Mouse (Mus musculus) heart, adult 9 months (tissue): ENCODE data around the gene Dthd1.

ENCODE experiments used
- DNase-seq, 2 experiments: peaks; one replicate each; pipeline ENCODE4 v3.0.0; 2022; ENCODE audit warnings: low spot score in 2 of 2

The Dthd1 gene

DNA sequence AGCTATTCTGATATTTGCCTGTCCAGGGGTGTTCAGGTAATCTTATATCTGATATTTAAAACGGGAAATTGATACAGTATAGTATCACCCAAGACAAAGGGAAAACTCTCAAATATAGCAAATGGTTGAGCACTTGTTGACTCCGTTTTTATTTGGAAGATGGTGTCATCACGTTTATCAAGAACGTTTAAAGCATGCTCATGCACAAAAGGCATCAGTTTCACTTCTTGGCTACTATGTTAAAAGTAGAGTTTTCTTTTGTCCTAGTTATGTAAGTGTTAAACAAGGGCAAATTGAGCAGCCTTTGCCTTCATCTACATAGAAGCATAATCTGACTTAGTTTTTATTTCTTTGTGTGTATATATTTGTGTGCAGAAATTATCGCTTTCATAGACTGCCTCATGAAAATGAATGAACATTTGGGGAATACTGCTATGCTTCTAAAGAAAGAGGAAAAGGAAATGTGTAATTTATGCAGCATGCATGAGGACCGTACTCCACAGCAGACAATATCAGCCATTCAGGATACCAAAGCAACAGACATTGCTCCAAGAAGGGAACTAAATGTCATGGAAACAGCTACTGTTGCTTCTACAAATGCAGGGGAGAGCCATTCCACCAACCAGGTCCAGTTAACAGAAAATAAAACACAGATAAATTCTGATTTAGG, at the start of gene Dthd1:
TSS of gene Dthd1 (plus strand) at position 422 of the 670 bp plus-strand sequence.
- DNase-seq = no peak

DNA sequence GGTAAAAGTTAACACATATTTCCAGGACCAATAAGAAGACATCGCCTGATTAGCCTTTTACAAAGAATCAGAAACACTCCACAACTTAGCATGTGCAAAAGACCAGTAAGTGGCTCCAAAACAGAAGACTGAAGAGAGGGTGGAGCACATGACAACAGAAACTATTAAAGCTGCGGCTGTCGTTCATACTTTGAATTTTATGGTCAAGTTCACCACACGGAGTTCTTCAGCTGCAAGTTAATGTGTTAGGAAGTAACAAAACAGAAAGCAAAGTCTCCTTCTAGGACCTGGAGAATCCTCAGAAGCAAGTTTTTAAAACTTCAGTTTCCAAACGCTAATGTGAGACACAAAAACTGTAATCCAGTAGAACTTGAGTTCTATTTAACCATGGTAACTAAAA, 49.5 kb upstream of the Dthd1 start:
- no peak for DNase-seq

DNA sequence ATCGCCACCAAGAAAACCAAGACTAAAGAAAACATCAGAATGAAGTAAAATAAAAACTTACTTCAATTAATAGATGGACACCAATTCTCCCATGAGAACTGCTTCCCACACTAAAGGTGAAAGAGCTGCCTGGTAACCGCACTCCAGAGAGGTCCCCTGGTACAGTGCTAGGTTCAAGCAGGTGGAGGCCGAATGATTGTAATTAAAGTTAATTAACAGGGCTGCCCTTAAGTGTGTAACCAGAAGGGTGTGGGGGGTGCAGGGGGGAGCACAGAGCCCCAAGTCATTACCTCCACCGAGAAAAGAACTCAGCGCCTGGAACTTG, 48.2 kb upstream of the Dthd1 start:
- DNase-seq = no peak

DNA sequence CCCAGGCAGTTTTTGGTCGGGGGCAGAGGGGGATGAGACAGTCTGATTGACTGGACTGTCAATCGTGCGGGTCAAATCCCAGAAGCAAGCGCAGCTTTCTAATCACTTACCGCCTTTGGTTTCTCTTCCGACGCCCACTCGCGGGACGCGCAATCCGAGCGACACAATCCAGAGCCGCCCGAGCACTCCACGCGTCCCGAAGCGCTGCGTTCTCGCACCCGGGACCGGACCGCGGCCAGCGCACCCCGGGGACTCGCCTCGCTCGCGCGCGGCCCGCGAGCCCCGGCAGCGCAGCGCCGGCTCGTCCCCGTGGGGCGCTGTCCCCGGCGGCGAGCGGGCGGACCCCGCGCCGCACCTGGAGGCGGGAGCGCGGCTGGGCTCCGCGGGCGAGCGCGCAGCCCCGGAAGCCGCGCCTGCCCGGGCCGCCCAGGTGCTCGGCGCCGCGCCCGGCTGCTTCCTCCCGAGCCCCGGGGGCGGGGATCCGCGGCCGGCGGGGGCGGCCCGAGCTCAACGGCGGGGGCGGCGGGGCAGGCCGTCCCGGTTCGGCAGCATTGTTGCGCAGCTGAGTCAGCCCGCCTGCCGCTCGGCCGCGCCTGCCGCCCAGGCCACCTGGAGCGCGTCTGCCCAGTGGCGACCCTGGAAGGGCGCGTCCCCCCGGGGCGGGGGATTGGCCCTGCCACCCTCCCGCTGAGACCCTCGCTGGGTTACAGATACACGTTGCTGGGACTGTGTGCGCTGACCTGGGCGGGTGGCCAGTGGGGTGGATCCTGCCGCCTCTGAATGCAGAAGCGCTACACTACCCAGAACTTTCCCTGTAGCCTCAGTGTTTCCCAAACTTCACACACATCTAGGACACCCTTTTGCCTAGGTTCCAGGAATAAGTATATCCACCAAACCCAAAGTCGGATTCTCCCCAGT, 47.6 kb upstream of the Dthd1 start, which contains the start of gene Arap2:
TSS of gene Arap2 (minus strand) at position 376 of the 918 bp plus-strand sequence.
- DNase-seq = peak; percentile 65 to 71

DNA sequence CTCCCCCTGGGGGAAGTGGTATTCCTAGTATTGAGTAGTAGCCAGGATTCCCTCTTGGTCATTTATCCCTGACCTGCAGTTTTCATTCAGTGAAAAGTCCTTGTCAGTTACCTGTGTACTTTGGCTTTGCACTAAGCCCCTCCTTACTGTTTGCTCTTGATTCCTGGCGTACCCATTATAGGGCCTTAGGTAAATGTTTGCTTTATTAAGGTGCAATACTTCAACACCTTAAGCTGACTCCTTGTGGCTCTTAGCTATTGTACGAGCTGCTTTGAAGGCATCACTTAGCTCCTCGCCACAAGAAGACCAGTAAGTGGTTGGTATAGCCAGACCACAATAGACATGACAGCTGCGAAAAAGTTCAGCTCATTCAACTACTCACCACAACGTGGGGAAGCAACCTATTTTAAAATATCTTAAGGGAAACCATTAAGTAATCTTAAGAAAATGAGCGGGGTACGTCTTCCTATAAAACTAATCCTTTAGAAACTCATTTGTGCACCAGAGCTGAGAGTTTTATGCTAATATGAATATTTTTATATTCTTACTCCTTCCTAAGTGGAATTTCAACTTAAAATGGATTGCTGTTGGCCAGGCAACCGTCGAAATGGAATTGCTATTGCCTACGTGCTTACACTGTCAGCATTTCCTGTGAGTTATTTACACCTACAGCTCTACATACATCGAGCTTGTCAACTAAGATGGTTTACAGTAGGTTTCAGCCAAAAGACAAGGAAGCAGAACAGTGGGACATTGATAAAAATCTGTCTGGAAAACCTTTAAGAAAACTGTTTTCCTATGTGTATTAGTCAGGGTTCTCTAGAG, 41.6 kb upstream of the Dthd1 start:
- no peak for DNase-seq

DNA sequence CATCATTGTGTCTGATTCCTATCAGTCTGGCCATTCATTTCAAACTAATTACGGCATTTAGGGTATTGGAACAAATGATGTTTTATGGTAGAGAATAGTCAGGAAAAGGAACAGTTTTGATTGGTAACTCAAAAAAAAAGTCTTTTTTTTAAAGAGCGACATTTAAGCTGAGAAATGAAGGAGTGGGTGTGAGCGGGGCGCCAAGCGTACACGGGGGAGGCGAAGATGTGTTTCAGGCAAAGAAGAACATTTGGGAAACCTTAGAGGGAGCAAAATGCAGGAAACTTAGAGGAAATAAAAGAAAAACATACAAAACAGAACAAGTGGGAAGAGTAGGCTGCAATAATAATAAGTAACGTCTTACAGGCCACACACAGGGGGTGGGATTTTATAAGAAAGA, 35.8 kb upstream of the Dthd1 start:
- no peak for DNase-seq

DNA sequence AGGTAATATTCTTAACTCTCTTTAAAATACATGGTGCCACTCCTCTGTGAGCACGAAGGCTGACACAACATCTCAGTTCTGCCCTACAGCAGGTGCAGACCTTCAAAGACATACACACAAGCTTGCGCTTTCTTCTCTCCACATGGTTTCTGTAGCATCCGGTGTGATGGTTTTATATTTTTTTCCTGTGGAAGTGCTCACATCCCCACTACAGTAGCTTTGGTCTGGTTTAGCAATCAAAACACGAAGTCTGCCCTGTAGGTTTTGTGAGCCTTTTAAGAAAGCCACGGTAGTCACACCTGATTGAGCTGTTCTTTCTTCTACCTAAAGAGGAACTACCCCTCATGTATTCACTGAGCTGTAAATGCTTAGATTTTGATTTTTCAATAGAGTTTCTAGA, 34.9 kb upstream of the Dthd1 start:
- DNase-seq = no peak

DNA sequence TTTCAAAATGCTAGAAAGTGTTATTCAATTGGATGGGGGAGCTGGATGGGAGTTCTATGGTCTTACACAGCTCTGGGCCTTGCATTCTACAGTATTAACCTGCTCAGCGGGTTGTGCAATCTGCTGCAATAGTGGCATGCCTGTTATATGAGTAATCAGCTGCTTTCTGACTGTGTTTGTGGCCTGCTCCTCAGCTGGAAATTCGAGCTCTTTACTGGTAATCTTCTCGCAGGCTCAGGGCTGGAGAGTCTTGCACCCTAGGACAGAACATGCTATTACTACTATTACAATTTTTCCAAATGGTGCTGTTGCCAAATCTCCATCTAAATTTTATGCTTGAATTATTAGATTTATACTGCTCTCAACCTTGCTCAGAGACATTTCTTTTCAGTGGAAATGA, 26.8 kb upstream of the Dthd1 start:
- no peak for DNase-seq

DNA sequence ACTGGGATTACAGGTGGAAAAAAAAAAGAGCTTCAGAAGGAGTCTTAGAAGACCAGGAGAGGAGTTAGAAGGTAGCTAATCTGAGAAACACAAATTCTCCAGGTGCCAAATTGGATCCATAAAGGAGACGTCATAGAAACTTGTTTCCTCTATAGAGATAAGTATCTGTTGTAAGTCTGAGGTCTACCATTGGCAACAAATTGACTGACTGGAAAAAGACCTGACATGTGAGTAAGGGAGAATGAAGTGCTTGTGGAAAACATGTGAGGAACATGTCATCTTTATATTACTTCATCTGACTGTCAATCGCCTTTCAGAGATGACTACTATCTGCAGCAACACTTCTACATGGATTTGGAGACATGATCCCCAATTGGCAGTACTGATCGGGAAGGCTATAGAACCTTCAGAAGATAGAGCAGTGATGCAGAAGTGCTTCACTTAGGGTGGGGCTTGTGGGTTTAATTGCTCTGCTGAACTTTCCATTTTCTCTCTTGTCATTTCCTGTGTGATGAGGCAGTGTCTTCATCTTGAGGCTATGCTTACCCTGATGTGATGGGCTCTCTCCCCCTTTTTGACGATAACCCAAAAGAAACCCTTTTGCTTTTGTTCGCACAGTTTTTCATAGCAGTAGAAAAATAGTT, 22.6 kb upstream of the Dthd1 start:
- DNase-seq = no peak

DNA sequence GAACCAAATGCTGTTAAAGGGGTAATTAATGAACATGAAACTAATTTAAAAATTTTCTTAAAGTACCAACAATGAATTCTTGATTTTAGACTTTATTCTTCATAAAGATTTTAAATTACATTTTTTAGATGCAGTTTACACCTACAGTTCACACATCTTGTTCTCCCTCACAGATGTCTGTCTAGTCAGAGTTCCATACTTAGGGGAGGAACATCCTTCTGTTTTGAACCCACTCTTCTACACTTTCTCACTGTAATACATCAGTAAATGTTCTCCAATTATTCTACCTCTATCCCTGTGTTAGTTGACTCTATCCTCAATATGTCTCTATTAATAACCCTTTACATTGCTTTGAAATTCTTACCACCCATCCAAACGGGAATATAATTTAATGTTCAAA, 20.8 kb upstream of the Dthd1 start:
- DNase-seq = no peak

DNA sequence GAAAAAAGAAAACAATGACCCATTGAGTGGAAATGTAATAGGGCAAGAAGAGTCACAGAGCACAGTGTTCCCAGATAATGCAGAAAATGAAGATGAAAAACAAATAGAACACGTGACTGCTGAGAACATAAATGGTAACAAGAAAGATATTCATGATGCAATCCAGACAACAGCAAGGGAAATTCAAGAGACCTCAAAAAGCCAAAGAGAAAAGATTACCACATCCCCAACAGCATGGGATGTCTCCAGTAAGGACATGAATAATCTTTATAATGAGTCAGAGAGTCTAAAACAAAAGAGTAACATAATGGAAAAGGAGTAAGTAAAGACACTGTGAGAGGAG, 420 bp downstream of the Dthd1 start:
- DNase-seq = no peak

DNA sequence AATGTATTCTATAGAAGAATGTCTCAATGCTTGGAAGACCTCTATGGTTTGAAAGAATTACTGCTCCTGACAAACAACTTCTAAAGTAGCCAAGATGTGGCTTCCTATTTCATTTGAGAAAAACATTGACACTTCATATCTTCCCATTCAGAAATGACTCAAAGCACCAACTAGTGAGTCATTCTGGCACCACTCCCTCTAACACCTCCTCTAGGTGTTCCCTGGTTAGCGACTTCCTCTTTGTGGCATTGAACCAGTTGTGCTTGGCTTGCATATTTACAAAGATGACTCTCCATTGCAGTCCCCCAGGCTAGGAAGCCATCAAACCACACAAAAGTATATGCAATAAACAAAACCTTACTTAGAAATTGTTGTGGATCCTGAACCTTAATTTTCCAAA, 2.1 kb downstream of the Dthd1 start:
- DNase-seq = no peak

DNA sequence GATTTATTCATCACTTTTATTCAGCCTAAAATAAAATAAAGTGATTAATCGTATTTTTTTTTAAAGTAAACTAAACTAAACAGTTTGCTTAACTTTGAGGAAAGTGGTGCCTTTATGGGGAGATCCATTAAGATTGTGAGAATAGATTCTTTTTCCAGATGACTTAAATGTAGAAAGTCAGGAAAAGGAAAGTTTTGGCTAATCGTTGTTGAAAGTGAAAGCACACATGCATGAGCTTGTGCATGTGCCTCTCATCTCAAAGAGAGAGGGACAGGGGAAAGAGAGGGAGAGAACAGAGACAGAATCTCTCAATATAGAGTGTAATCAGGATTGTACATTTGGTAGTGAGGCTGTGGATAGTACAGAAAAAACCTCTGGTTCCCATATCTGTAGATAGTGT, 5.9 kb downstream of the Dthd1 start:
- DNase-seq = no peak

DNA sequence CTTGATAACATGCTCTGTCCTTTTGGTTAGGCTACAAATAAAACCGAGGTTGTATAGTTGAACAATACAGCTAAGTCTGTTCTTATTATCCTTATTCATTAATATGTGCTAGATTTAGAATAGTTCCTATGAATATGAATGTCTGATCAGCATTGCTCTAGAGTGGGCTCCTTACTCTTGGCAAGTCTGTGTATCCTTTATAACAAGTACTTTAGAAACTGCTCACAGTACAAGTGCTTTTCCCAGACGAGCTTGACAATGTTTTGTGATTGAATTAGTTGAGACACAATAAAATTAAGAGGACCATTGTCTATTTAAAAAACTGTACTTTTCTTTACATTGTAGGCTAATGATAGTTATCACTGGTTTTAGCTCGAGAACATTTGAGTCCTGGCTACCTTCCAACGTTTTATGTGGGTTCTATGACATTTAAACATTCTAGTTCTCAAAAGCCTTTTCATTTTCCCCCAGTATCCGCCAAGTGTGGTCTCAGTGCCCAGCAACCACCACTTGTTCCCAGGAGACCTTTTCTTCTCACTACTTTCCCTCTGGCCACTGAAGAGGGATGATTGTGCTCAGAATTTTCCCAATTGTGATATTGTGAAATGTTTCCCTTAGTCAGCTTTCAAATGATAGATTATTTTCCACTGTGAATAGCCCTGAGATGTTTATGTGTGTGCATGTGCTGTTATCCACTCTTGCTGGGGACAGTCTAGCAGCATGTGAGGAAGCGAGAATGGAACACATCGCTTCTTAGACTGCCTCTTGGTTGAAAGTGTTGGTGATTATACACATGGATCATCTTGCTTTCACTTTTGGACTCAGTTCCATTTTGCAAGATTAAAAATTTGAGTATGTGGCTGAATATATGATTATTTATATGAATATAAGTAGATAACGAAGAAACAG, 7.0 kb downstream of the Dthd1 start:
- DNase-seq = no peak

DNA sequence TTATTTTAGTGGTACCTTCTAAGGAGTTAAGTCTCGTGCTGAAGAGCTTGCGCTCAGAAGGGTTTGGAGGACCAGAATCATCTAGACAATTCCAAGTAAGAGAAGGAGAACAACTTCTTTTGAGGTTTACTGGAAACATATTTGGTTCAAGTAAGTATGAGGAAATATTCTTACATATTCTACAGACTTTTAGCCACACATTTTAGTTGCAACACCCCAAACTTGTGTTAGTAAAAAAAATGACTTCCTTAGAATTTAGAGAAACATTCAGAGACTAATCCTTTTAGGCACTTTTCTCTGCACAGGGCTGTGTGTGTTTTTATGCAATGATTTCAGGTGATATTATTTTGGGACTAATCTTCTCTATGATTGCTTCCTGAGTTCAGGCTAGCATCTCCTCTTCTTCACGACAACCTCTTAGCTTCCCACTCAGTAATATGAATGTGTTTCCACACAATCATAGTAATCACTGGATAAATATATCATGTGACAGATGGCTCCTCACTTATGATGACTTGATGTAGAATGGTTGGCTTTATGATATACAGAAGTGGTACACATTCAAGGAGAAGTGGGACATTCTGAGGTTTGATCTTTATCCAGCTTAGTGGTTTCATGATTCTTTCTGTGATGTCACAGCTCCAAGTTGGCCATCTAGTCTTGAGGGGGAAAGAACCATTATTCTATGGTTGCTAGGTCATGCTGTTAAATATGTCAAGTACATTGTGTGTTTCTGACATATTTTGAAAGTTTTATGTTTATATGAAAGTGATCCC, 29.5 kb downstream of the Dthd1 start:
- DNase-seq = no peak

DNA sequence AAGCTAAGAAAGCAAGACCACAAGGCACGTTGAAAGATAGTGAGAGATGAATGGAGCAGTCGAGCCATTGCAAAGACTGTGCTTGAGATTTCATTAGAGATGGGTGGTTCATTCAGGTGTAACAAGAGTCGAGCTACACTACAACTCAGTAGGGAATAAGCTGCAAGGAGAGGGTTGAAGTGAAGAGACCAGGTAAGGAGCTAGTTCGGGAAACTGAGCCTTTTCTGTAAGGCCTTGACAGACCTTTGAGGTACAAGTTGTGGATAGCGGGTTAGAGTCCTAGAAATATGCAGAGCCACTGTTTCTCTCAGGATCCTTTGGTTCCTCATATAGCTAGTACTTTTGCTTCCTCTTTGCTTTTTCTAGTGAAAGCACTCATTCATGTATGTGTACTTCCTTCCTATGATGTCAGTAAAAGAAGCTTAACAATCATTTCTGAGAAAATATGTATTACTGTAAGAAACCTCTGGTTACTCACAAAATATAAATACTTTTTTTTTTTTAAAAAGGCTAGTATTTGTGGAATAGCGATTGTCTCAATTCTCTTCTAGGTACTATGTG, 33.0 kb downstream of the Dthd1 start:
- DNase-seq = peak in 1 of 2 experiments; percentile 5

DNA sequence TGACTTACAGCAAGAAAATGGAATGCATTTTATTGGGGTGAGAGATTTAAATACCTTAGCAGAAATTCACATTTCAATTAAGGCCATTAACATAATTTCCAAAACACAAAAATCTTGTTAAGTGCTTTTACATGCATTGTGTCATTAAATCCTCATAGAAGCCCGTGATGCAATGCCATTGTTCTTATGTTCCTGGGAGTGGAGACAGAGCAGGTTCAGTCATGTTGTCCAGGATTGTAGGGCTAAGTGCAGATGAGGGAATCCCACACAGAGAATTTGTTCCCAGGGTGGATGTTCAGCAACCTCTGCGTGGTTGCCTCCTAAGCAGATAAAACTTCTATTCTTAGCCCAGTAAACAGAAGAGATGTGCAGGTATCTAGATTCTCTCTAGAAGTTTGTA, 37.7 kb downstream of the Dthd1 start:
- no peak for DNase-seq

DNA sequence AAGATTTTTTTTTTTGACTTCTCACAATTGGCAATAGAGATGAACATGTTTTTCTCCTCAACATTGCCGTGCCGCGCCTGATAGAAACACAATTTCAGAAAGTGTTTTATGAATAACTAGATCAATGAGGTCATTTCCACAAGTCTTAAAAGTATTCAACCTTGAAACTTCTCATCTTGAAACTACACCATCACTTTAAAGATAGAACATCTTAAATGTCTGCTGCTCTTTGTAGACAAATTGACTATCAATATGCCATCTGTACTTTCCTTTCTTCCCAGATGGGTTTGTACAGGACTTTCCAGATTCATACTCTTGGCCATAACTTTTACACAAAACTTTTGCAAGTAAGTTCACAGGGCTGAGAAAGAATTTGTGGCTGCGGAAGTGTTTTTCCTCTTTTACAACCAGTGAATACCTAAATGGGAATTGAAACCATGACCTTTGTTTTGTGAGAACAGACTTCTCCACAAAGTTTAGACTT, 40.8 kb downstream of the Dthd1 start:
- DNase-seq = no peak

DNA sequence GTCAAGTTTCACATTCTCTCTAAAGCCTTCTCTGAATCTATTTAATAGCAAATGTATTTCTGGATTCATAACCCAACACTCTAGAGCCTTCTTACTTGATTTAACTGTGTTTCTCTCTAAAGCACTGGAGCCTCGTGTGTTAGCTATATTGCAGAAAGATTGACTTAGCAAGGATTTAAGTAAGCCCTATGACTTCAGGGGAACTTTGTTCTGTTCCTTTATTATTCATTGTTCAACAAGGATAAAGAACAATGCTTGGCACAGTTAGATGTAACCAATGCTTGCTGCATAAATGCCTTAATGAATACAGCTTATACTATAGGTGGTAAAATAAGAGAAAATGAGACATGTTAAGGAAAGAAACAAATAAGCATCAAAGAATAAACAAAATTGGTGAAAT, 43.9 kb downstream of the Dthd1 start:
- no peak for DNase-seq

DNA sequence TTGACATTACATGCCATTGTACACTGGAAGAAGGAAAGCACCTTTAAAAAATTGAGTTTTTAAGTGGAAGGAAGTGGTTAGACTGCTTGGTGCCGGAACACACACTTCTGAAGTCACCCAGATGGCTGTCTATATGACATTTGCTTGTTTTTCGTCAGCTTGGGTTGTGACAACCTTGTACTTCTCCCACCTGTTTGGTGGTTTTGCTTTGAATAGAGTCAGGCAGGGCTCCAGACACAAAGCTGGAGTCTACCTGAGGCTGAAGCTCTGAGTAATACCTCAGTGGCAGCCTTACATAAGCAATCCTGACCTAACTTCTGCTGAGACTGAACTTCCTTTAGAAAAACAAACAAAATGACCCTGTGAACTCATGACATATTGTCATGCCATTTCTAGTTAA, 44.7 kb downstream of the Dthd1 start:
- DNase-seq = no peak
